8 mouse cellular contexts compared by ENCODE assay signal in genomic region chr11:75193256-75194071, GRCm38 (mm10). TPM values are rescaled to one million over a fixed set of nuclear protein-coding genes. Genes with fewer than 3 reads are reported as not detected.
A peak's percentile ranks its signal among the peaks of the same experiment; 100 is the strongest.
DNase-seq lines count a peak whose midpoint lies in the region; ATAC-seq and TF ChIP-seq lines count a peak whose summit lies in the region.

Gene Rtn4rl1 (plus strand): TSS chr11:75193783.

- peak within 1 kb of the TSS; percentile 84 for H3K4me3 ChIP-seq in E14TG2a.4 (replicated peaks; ENCODE audit: low read length)
- peak within 1 kb of the TSS; percentile 47 for H3K4me3 ChIP-seq in forebrain, postnatal 0 days (ENCODE audit: low read depth, low read length)
- peak within 1 kb of the TSS; percentile 57 for H3K4me3 ChIP-seq in hindbrain, embryonic 13.5 days

- peak; percentile 38 to 57 for DNase-seq in adrenal gland, postnatal 4 days (ENCODE audit: low spot score in 2 of 2)
- peak; percentile 76 for DNase-seq in forebrain, postnatal 0 days
- DNase-seq in layer of hippocampus, postnatal 25 days (ENCODE audit: extremely low spot score in 1 of 2, low spot score in 1 of 2) = peak; percentile 60 to 72
- peak; percentile 67 for DNase-seq in lung, postnatal 14 days
- DNase-seq in right cerebral cortex, adult 2 months (ENCODE audit: low spot score in 2 of 2) = peak; percentile 64 to 73
- DNase-seq in urinary bladder, postnatal 4 days (ENCODE audit: low spot score in 2 of 2) = peak; percentile 68 to 73

- WGBS in forebrain, postnatal 0 days = under 1% methylated on average over 78 of the region's 84 CpGs
- WGBS in hindbrain, embryonic 13.5 days = under 1% methylated on average over 78 of the region's 84 CpGs

- H3K4me1 ChIP-seq in E14TG2a.4 (replicated peaks; ENCODE audit: low read depth, low read length) = peaks cover 80% of the 10 kb centered on the region
- H3K4me1 ChIP-seq in forebrain, postnatal 0 days (ENCODE audit: insufficient read depth) = peaks cover 23% of the 10 kb centered on the region; the same call in 1 of the 2 replicates
- H3K4me1 ChIP-seq in hindbrain, embryonic 13.5 days (replicated peaks) = peaks cover 62% of the 10 kb centered on the region

- peak within 1 kb of the TSS; percentile 52 for H3K9ac ChIP-seq in forebrain, postnatal 0 days
- H3K9ac ChIP-seq in hindbrain, embryonic 13.5 days = peak within 1 kb of the TSS; percentile 77

- peaks cover 57% of the 10 kb centered on the region for H3K27me3 ChIP-seq in E14TG2a.4 (ENCODE audit: insufficient read depth, low read length)
- peaks cover 32% of the 10 kb centered on the region for H3K27me3 ChIP-seq in forebrain, postnatal 0 days (ENCODE audit: insufficient read depth, low read length)
- H3K27me3 ChIP-seq in hindbrain, embryonic 13.5 days = peaks cover 74% of the 10 kb centered on the region

- no peaks in the 10 kb centered on the region for H3K36me3 ChIP-seq in E14TG2a.4 (ENCODE audit: insufficient read depth, low read length)
- H3K36me3 ChIP-seq in forebrain, postnatal 0 days (ENCODE audit: insufficient read depth) = no peaks in the 10 kb centered on the region
- H3K36me3 ChIP-seq in hindbrain, embryonic 13.5 days = no peaks in the 10 kb centered on the region

- no peak for TF ChIP-seq CTCF in E14TG2a.4 (conservative IDR thresholded peaks at IDR 0.05; ENCODE audit: low read length)
- TF ChIP-seq CTCF in forebrain, postnatal 0 days (IDR thresholded peaks at IDR 0.05; ENCODE audit: low read depth) = no peak

- peak; percentile 38; the same call in 1 of the 2 replicates for ATAC-seq in forebrain, postnatal 0 days
- no peak for ATAC-seq in hindbrain, embryonic 13.5 days (ENCODE audit: low FRiP score)

- H3K9me3 ChIP-seq in E14TG2a.4 (ENCODE audit: low read length) = no peaks in the 10 kb centered on the region
- H3K9me3 ChIP-seq in forebrain, postnatal 0 days (ENCODE audit: low read length) = no peaks in the 10 kb centered on the region
- no peaks in the 10 kb centered on the region for H3K9me3 ChIP-seq in hindbrain, embryonic 13.5 days

- H3K4me2 ChIP-seq in forebrain, postnatal 0 days (ENCODE audit: low read depth) = peak within 1 kb of the TSS; percentile 73
- H3K4me2 ChIP-seq in hindbrain, embryonic 13.5 days = peak within 1 kb of the TSS; percentile 77

- no peak within 1 kb of the TSS for H3K27ac ChIP-seq in forebrain, postnatal 0 days (ENCODE audit: low read depth, low read length)
- peak within 1 kb of the TSS; percentile 64 for H3K27ac ChIP-seq in hindbrain, embryonic 13.5 days

RNA-seq across cellular contexts. Expression of gene Rtn4rl1, which starts in this region (rescaled TPM):
- 10 to 100 TPM; 33.3 to 33.8 TPM for total RNA-seq in adrenal gland, postnatal 4 days (2021)
- total RNA-seq in forebrain, postnatal 0 days (2014; rRNA removed) = 10.6 and 11.0 TPM in 2 replicates
- 11.9 and 15.6 TPM in 2 replicates for polyA plus RNA-seq in forebrain, postnatal 0 days (2015; fragmentation: Nextera tagmentation; extraction: Ambion mirVana)
- polyA plus RNA-seq in hindbrain, embryonic 13.5 days (2015; fragmentation: Nextera tagmentation; extraction: Ambion mirVana) = 6.2 and 8.0 TPM in 2 replicates
- total RNA-seq in layer of hippocampus, postnatal 25 days (2021) = 100 to 1,000 TPM in 1 of 2 experiments, 10 to 100 TPM in 1; 94.7 to 106 TPM
